Mouse (Mus musculus) megakaryocyte, embryonic 14.5 days (primary cell): ENCODE measurements around the gene Snai3. TPM values are rescaled to one million over a fixed set of nuclear protein-coding genes. Genes with fewer than 3 reads are reported as not detected.
A peak's percentile ranks its signal among the peaks of the same experiment; 100 is the strongest.

Source experiments
- H3K27me3 ChIP-seq: replicated peaks from 2 replicates; pipeline ENCODE3; 2012; ENCODE audit warnings: inconsistent platforms
- H3K36me3 ChIP-seq: replicated peaks from 2 replicates; pipeline ENCODE3; 2012; ENCODE audit warnings: low read length, inconsistent platforms, mixed read lengths
- H3K4me1 ChIP-seq: 2 replicates; pipeline ENCODE4 v1.6.1; 2012; ENCODE audit warnings: inconsistent platforms
- H3K4me3 ChIP-seq: replicated peaks from 2 replicates; pipeline ENCODE3; 2012; ENCODE audit warnings: moderate library complexity, mild to moderate bottlenecking, inconsistent platforms
- H3K9me3 ChIP-seq: 2 replicates; pipeline ENCODE4 v1.6.1; 2012; ENCODE audit warnings: inconsistent platforms
- FLI1 ChIP-seq: IDR thresholded peaks from 2 replicates; pipeline ENCODE4 v1.6.1; 2012; ENCODE audit warnings: low read length, inconsistent platforms, mixed read lengths
- GATA1 ChIP-seq: IDR thresholded peaks from 3 replicates; pipeline ENCODE4 v1.6.1; 2012; ENCODE audit warnings: mixed read lengths, low read length, inconsistent platforms, borderline replicate concordance
- polyA plus RNA-seq: library from polyadenylated mRNA; stranded (reverse); fragments of >175 nt; gene quantifications from 2 replicates; pipeline ENCODE4 v1.2.3, GENCODE M21; 2012; ENCODE audit warnings: low replicate concordance; ENCODE audit not compliant: insufficient read depth

Gene Snai3
- polyA plus RNA-seq, 1 experiment, result 8.0 TPM

GRCm38 (mm10) chr8:122431694-122432442 lies 28.7 kb downstream of the Snai3 start:
- Histone ChIP-seq H3K4me3 (peak overlapping the region; percentile 92), H3K9me3 (no peaks in the 10 kb centered on the region), H3K4me1 (peaks cover 94% of the 10 kb centered on the region), H3K27me3 (no peaks in the 10 kb centered on the region), H3K36me3 (peaks cover 91% of the 10 kb centered on the region)
- TF ChIP-seq FLI1 (no peak), GATA1 (no peak)

GRCm38 (mm10) chr8:122430646-122431045 lies 29.9 kb downstream of the Snai3 start:
- Histone ChIP-seq H3K36me3 (peaks cover 91% of the 10 kb centered on the region), H3K4me3 (peak overlapping the region; percentile 92), H3K9me3 (no peaks in the 10 kb centered on the region), H3K4me1 (peaks cover 98% of the 10 kb centered on the region), H3K27me3 (no peaks in the 10 kb centered on the region)
- TF ChIP-seq FLI1 (no peak), GATA1 (no peak)

GRCm38 (mm10) chr8:122430058-122430636 lies 30.4 kb downstream of the Snai3 start:
- H3K36me3 ChIP-seq, result peaks cover 91% of the 10 kb centered on the region
- TF ChIP-seq FLI1 (no peak), GATA1 (no peak)
- no peaks in the 10 kb centered on the region for H3K27me3 ChIP-seq
- H3K9me3 ChIP-seq, result no peaks in the 10 kb centered on the region
- peaks cover 99% of the 10 kb centered on the region for H3K4me1 ChIP-seq
- H3K4me3 ChIP-seq, result peak overlapping the region; percentile 92

- H3K9me3 ChIP-seq, result no peaks in the 10 kb centered on the region
- TF ChIP-seq GATA1 (no peak), FLI1 (no peak)
- no peak overlapping the region for H3K4me3 ChIP-seq
- H3K4me1 ChIP-seq, result peaks cover 100% of the 10 kb centered on the region
- peaks cover 91% of the 10 kb centered on the region for H3K36me3 ChIP-seq
- H3K27me3 ChIP-seq, result no peaks in the 10 kb centered on the region
These were observed 32.4 kb downstream of the Snai3 start for GRCm38 (mm10) chr8:122428163-122428562.

- Histone ChIP-seq H3K4me3 (peak overlapping the region; percentile 73), H3K9me3 (no peaks in the 10 kb centered on the region), H3K4me1 (peaks cover 99% of the 10 kb centered on the region), H3K27me3 (no peaks in the 10 kb centered on the region), H3K36me3 (peaks cover 92% of the 10 kb centered on the region)
- TF ChIP-seq GATA1, result no peak
- no peak for TF ChIP-seq FLI1
These were observed 32.9 kb downstream of the Snai3 start for GRCm38 (mm10) chr8:122427607-122428006.

- no peak for TF ChIP-seq FLI1
- TF ChIP-seq GATA1, result no peak
- no peaks in the 10 kb centered on the region for H3K27me3 ChIP-seq
- H3K36me3 ChIP-seq, result peaks cover 93% of the 10 kb centered on the region
- H3K4me1 ChIP-seq, result peaks cover 94% of the 10 kb centered on the region
- no peaks in the 10 kb centered on the region for H3K9me3 ChIP-seq
- H3K4me3 ChIP-seq, result peak overlapping the region; percentile 80
These were observed 34.4 kb downstream of the Snai3 start for GRCm38 (mm10) chr8:122426145-122426544.

- Histone ChIP-seq H3K9me3 (no peaks in the 10 kb centered on the region), H3K4me3 (no peak overlapping the region), H3K36me3 (peaks cover 90% of the 10 kb centered on the region), H3K27me3 (no peaks in the 10 kb centered on the region), H3K4me1 (peaks cover 87% of the 10 kb centered on the region)
- TF ChIP-seq GATA1 (no peak), FLI1 (no peak)
These were observed 36.9 kb downstream of the Snai3 start for GRCm38 (mm10) chr8:122423659-122424058.

- no peak overlapping the region for H3K4me3 ChIP-seq
- TF ChIP-seq FLI1 (no peak), GATA1 (no peak)
- H3K36me3 ChIP-seq, result peaks cover 90% of the 10 kb centered on the region
- no peaks in the 10 kb centered on the region for H3K9me3 ChIP-seq
- H3K4me1 ChIP-seq, result peaks cover 87% of the 10 kb centered on the region
- no peaks in the 10 kb centered on the region for H3K27me3 ChIP-seq
These were observed 37.3 kb downstream of the Snai3 start for GRCm38 (mm10) chr8:122423217-122423616.

GRCm38 (mm10) chr8:122421376-122422070 lies 39.0 kb downstream of the Snai3 start, which contains the start of gene Il17c:
Gene Il17c, plus strand, starts transcription at chr8:122422020.
- TF ChIP-seq FLI1, result no peak
- TF ChIP-seq GATA1, result no peak
- H3K27me3 ChIP-seq, result no peaks in the 10 kb centered on the region
- H3K36me3 ChIP-seq, result peaks cover 87% of the 10 kb centered on the region
- H3K4me3 ChIP-seq, result no peak within 1 kb of the TSS
- H3K9me3 ChIP-seq, result no peaks in the 10 kb centered on the region
- H3K4me1 ChIP-seq, result peaks cover 86% of the 10 kb centered on the region

GRCm38 (mm10) chr8:122419881-122420555 lies 40.5 kb downstream of the Snai3 start:
- Histone ChIP-seq H3K4me1 (peaks cover 86% of the 10 kb centered on the region), H3K27me3 (no peaks in the 10 kb centered on the region), H3K4me3 (no peak overlapping the region), H3K36me3 (peaks cover 87% of the 10 kb centered on the region), H3K9me3 (no peaks in the 10 kb centered on the region)
- TF ChIP-seq GATA1 (no peak), FLI1 (no peak)
